22 mouse cellular contexts compared by ENCODE assay signal in the genomic region with DNA sequence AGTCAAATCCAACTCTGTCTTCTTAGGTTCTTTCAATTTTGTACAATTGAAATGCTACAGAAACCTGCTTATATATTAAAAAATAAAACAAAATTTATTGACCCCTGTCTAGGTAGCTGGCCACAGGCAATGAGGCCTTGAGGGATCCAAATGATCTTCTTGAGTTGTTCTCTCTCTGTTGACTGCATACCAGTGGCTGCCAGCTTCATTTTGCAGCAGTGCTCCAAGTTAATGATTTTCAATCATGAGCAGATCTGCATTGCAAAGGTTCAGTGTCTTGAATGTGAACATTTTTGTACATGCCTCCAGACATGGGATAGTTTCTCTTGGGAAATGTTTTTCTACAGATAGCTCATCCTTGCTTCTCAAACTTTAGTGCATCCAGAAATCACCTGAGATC. TPM values are rescaled to one million over a fixed set of nuclear protein-coding genes. Genes with fewer than 3 reads are reported as not detected.
"Had no signal": no experiment of that assay in that cellular context is flagged by ENCODE, and none has a peak within 500 bp of the region (broad histone marks: within the 10 kb centered on the region; RNA-seq: fewer than 3 reads in every experiment).

No protein-coding gene starts in this region.

- H3K4me3 ChIP-seq: limb, embryonic 12.5 days; limb, embryonic 15.5 days; liver, embryonic 12.5 days; liver, embryonic 15.5 days; lung, embryonic 15.5 days; megakaryocyte, embryonic 14.5 days; midbrain, embryonic 10.5 days; midbrain, embryonic 15.5 days; neural tube, embryonic 12.5 days; neural tube, embryonic 15.5 days had no signal

- H3K36me3 ChIP-seq: limb, embryonic 12.5 days; limb, embryonic 15.5 days; liver, embryonic 12.5 days; liver, embryonic 15.5 days; lung, embryonic 15.5 days; midbrain, embryonic 10.5 days; midbrain, embryonic 15.5 days; neural tube, embryonic 12.5 days; neural tube, embryonic 15.5 days had no signal

- H3K9me3 ChIP-seq: limb, embryonic 12.5 days; limb, embryonic 15.5 days; liver, embryonic 12.5 days; liver, embryonic 15.5 days; lung, embryonic 15.5 days; midbrain, embryonic 10.5 days; midbrain, embryonic 15.5 days; neural tube, embryonic 12.5 days; neural tube, embryonic 15.5 days had no signal

- H3K27me3 ChIP-seq: limb, embryonic 12.5 days; limb, embryonic 15.5 days; liver, embryonic 12.5 days; liver, embryonic 15.5 days; lung, embryonic 15.5 days; midbrain, embryonic 15.5 days; neural tube, embryonic 12.5 days; neural tube, embryonic 15.5 days had no signal

- H3K9ac ChIP-seq: limb, embryonic 12.5 days; limb, embryonic 15.5 days; liver, embryonic 12.5 days; liver, embryonic 15.5 days; lung, embryonic 15.5 days; midbrain, embryonic 15.5 days; neural tube, embryonic 12.5 days; neural tube, embryonic 15.5 days had no signal

- H3K4me2 ChIP-seq: limb, embryonic 12.5 days; limb, embryonic 15.5 days; liver, embryonic 12.5 days; liver, embryonic 15.5 days; lung, embryonic 15.5 days; midbrain, embryonic 15.5 days; neural tube, embryonic 12.5 days; neural tube, embryonic 15.5 days had no signal

- DNase-seq: left cerebral cortex, postnatal 4 days; lung, adult 18-20 months; lung, postnatal 10 days; lung, postnatal 36 days; right cerebral cortex, adult 18-20 months; right cerebral cortex, postnatal 14 days; right cerebral cortex, postnatal 4 days; thymus, adult 2 months; thymus, postnatal 14 days; thymus, postnatal 4 days had no signal

- H3K27ac ChIP-seq: limb, embryonic 12.5 days; limb, embryonic 15.5 days; liver, embryonic 12.5 days; liver, embryonic 15.5 days; lung, embryonic 15.5 days; midbrain, embryonic 10.5 days; midbrain, embryonic 15.5 days; neural tube, embryonic 12.5 days; neural tube, embryonic 15.5 days; stomach, postnatal 0 days had no signal

- ATAC-seq: intestine, embryonic 16.5 days; liver, embryonic 12.5 days; midbrain, embryonic 15.5 days had no signal

- H3K4me1 ChIP-seq: limb, embryonic 12.5 days; limb, embryonic 15.5 days; liver, embryonic 12.5 days; liver, embryonic 15.5 days; lung, embryonic 15.5 days; megakaryocyte, embryonic 14.5 days; midbrain, embryonic 10.5 days; midbrain, embryonic 15.5 days; neural tube, embryonic 12.5 days; neural tube, embryonic 15.5 days had no signal

RNA-seq across cellular contexts. Expression of gene Glt28d2, which starts 17.1 kb away (rescaled TPM):
- polyA plus RNA-seq: midbrain, embryonic 10.5 days had no signal
